In the genomic region with DNA sequence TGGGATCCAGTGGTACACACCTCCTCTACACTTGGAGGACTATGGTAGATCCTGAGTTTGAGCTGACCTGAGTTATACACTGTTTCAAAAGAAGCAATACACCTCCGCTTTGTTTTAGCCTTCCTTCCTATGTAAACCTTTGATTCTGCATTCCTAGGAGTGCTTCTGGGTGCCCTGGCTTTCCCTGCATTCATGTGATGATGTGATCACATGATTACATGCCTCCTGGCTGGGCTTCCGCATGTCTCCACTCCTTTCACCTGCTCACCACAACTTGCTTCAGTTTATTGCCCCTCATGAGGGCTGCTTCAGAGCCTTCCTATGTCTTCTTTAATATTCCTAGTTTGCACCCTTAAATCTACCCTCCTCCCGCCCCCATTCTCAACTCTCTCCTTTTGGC, we compare ENCODE assay signal across 32 mouse cellular contexts. TPM values are rescaled to one million over a fixed set of nuclear protein-coding genes. Genes with fewer than 3 reads are reported as not detected.
"Had no signal": no experiment of that assay in that cellular context is flagged by ENCODE, and none has a peak within 500 bp of the region (broad histone marks: within the 10 kb centered on the region; RNA-seq: fewer than 3 reads in every experiment).

No protein-coding gene starts in this region.

- DNase-seq: kidney, adult 18-20 months; layer of hippocampus, adult 9-11 months; liver; liver, postnatal 0 days; lung, postnatal 10 days; lung, postnatal 4 days; retina, postnatal 1 day; right cerebral cortex, postnatal 25 days; spleen, adult 18-20 months; thymus, postnatal 25 days had no signal

- ATAC-seq: liver, postnatal 0 days; midbrain, embryonic 13.5 days; midbrain, embryonic 16.5 days had no signal

RNA-seq across cellular contexts. Expression of a gene that starts 3.9 kb away (rescaled TPM):
- total RNA-seq: layer of hippocampus, adult 2 months; layer of hippocampus, postnatal 25 days; left cerebral cortex, adult 18-20 months; left cerebral cortex, postnatal 25 days; monocyte, adult 5-6 weeks; neutrophil, adult 5-6 weeks had no signal
- polyA plus RNA-seq: large intestine, adult 2 months had no signal

RNA-seq across cellular contexts. Expression of a gene that starts 33.6 kb away (rescaled TPM):
- total RNA-seq: monocyte, adult 5-6 weeks had no signal
- polyA plus RNA-seq: kidney, embryonic 14.5 days; kidney, postnatal 0 days; large intestine, adult 2 months; limb, embryonic 10.5 days; lung, embryonic 15.5 days; midbrain, embryonic 13.5 days; midbrain, embryonic 16.5 days; myocyte; neural tube, embryonic 13.5 days had no signal

RNA-seq across cellular contexts. Expression of a gene that starts 36.3 kb away (rescaled TPM):
- total RNA-seq: layer of hippocampus, adult 2 months; layer of hippocampus, postnatal 25 days; left cerebral cortex, adult 18-20 months; left cerebral cortex, postnatal 25 days; megakaryocyte progenitor cell, adult 5-6 weeks; megakaryocyte-erythroid progenitor cell, adult 5-6 weeks; monocyte, adult 5-6 weeks; neutrophil, adult 5-6 weeks had no signal
- polyA plus RNA-seq: kidney, embryonic 14.5 days; kidney, postnatal 0 days; large intestine, adult 2 months; limb, embryonic 10.5 days; limb, embryonic 13.5 days; liver, embryonic 14.5 days; liver, postnatal 0 days; lung, embryonic 15.5 days; midbrain, embryonic 13.5 days; midbrain, embryonic 16.5 days; myocyte; neural tube, embryonic 13.5 days; stomach, embryonic 15.5 days; thymus, postnatal 0 days; urinary bladder, adult 2 months had no signal

RNA-seq across cellular contexts. Expression of a gene that starts 37.6 kb away (rescaled TPM):
- total RNA-seq: layer of hippocampus, adult 2 months; monocyte, adult 5-6 weeks; neutrophil, adult 5-6 weeks had no signal
- polyA plus RNA-seq: myocyte had no signal
